Mouse (Mus musculus) G1E (cell line): ENCODE results near the gene Fgf3.

Source experiments
- CTCF ChIP-seq: IDR thresholded peaks from 2 replicates; pipeline ENCODE4 v1.5.1; 2012; ENCODE audit warnings: low read depth, low read length, inconsistent platforms, mixed read lengths
- GATA1 ChIP-seq: IDR thresholded peaks from 2 replicates; pipeline ENCODE4 v1.6.1; 2012; ENCODE audit warnings: borderline replicate concordance, low read length, inconsistent platforms, mixed read lengths
- TAL1 ChIP-seq: conservative IDR thresholded peaks from 2 replicates; pipeline ENCODE4 v1.6.1; 2012; ENCODE audit warnings: low read depth, low read length, inconsistent platforms, mixed read lengths

DNA sequence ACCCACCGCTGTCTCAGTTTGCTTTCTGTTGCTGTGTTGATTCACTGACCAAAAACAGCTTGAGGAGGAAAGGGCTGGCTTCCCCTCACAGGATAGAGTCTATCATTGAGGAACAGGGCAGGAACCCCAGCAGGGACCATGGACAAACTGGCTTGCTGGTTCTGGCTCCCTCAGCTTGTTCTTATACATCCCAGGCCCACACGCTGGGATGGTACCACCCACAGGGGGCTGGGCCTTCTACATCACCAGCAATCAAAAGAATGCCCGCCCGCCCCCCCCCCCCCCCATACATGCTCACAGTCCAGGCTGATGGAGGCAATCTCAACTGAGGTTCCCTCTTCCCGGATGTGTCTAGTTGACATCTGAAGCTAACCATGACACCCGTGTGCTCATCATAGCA, 30.8 kb upstream of the Fgf3 start:
- no peak for TF ChIP-seq CTCF
- no peak for TF ChIP-seq GATA1
- TF ChIP-seq TAL1 = no peak
